In genomic region chr7:99483924-99484319, GRCm38 (mm10) we compare ENCODE assay signal across 8 mouse cellular contexts. TPM values are rescaled to one million over a fixed set of nuclear protein-coding genes. Genes with fewer than 3 reads are reported as not detected.
DNase-seq lines count a peak whose midpoint lies in the region; ATAC-seq and TF ChIP-seq lines count a peak whose summit lies in the region.

No protein-coding gene starts in this region.

- H3K4me1 ChIP-seq in heart, adult 2 months (ENCODE audit: control insufficient read depth, insufficient read depth, low read length), result no peaks in the 10 kb centered on the region; the same call in none of the 2 replicates
- peaks cover 39% of the 10 kb centered on the region for H3K4me1 ChIP-seq in E14TG2a.4 (replicated peaks; ENCODE audit: low read depth, low read length)
- H3K4me1 ChIP-seq in forebrain, postnatal 0 days (ENCODE audit: insufficient read depth), result peaks cover 8% of the 10 kb centered on the region
- H3K4me1 ChIP-seq in liver, postnatal 0 days (ENCODE audit: insufficient read depth), result peaks cover 30% of the 10 kb centered on the region

- no peak for TF ChIP-seq CTCF in heart, adult 2 months (IDR thresholded peaks at IDR 0.05)
- no peak for TF ChIP-seq CTCF in E14TG2a.4 (conservative IDR thresholded peaks at IDR 0.05; ENCODE audit: low read length)
- TF ChIP-seq CTCF in forebrain, postnatal 0 days (IDR thresholded peaks at IDR 0.05; ENCODE audit: low read depth), result no peak
- TF ChIP-seq CTCF in liver, postnatal 0 days (IDR thresholded peaks at IDR 0.05; ENCODE audit: low read depth), result no peak

- intact Hi-C loops in heart, adult 2 months (cut with DNase I), result loop anchor here (5.0 kb wide), 2 partner anchors 373 to 888 kb away; partner anchors contain the start of genes C2cd3, Ppme1 and Xrra1
- intact Hi-C loops in heart, postnatal 10 days (cut with DNase I), result no loop called here

- no peak for TF ChIP-seq EP300 in heart, adult 2 months (IDR thresholded peaks at IDR 0.05; ENCODE audit: insufficient read depth, low read depth, low read length)
- TF ChIP-seq EP300 in liver, postnatal 0 days (IDR thresholded peaks at IDR 0.05; ENCODE audit: low read depth), result no peak

- peak overlapping the region; percentile 35 for H3K4me3 ChIP-seq in heart, adult 2 months
- H3K4me3 ChIP-seq in E14TG2a.4 (replicated peaks; ENCODE audit: low read length), result peak overlapping the region; percentile 94
- H3K4me3 ChIP-seq in forebrain, postnatal 0 days (ENCODE audit: low read depth, low read length), result peak overlapping the region; percentile 17; the same call in 1 of the 2 replicates
- H3K4me3 ChIP-seq in liver, postnatal 0 days (ENCODE audit: low read depth, low read length), result peak overlapping the region; percentile 80; the same call in 1 of the 2 replicates

- 0 out of 2 replicates have a peak overlapping the region, but pooled peaks have one; percentile 26 for H3K9ac ChIP-seq in heart, adult 2 months (ENCODE audit: low read depth, low read length)
- H3K9ac ChIP-seq in forebrain, postnatal 0 days, result no peak overlapping the region
- no peak overlapping the region for H3K9ac ChIP-seq in liver, postnatal 0 days (replicated peaks)

- no peaks in the 10 kb centered on the region for H3K27me3 ChIP-seq in heart, adult 2 months (ENCODE audit: control insufficient read depth, insufficient read depth, low read length)
- H3K27me3 ChIP-seq in E14TG2a.4 (ENCODE audit: insufficient read depth, low read length), result no peaks in the 10 kb centered on the region
- H3K27me3 ChIP-seq in forebrain, postnatal 0 days (ENCODE audit: insufficient read depth, low read length), result no peaks in the 10 kb centered on the region
- H3K27me3 ChIP-seq in liver, postnatal 0 days (ENCODE audit: insufficient read depth, low read length), result no peaks in the 10 kb centered on the region

- peaks cover 11% of the 10 kb centered on the region for H3K36me3 ChIP-seq in heart, adult 2 months (ENCODE audit: control insufficient read depth, insufficient read depth, low read length)
- peaks cover 42% of the 10 kb centered on the region for H3K36me3 ChIP-seq in E14TG2a.4 (ENCODE audit: insufficient read depth, low read length)
- H3K36me3 ChIP-seq in forebrain, postnatal 0 days (ENCODE audit: insufficient read depth), result peaks cover 29% of the 10 kb centered on the region
- peaks cover 34% of the 10 kb centered on the region for H3K36me3 ChIP-seq in liver, postnatal 0 days (replicated peaks; ENCODE audit: insufficient read depth, low read length)

- peak; percentile 1; the same call in 1 of the 2 replicates for ATAC-seq in forebrain, postnatal 0 days
- ATAC-seq in liver, postnatal 0 days, result no peak

- H3K9me3 ChIP-seq in E14TG2a.4 (ENCODE audit: low read length), result no peaks in the 10 kb centered on the region
- no peaks in the 10 kb centered on the region for H3K9me3 ChIP-seq in forebrain, postnatal 0 days (ENCODE audit: low read length)
- no peaks in the 10 kb centered on the region for H3K9me3 ChIP-seq in liver, postnatal 0 days (ENCODE audit: low read length)

- DNase-seq in heart, adult 2 months, result no peak
- DNase-seq in heart, postnatal 10 days, result no peak
- peak; percentile 1 for DNase-seq in forebrain, postnatal 0 days
- no peak for DNase-seq in liver, postnatal 0 days
- no peak for DNase-seq in ovary, postnatal 10 days (ENCODE audit: low spot score)
- no peak for DNase-seq in cerebellum, adult 9-10 months
- DNase-seq in embryo, embryonic 10.5 days (ENCODE audit: low spot score), result no peak

- 44% methylated on average over 8 of the region's 8 CpGs for WGBS in heart, adult 2 months
- 44% methylated on average over 8 of the region's 8 CpGs for WGBS in forebrain, postnatal 0 days
- WGBS in liver, postnatal 0 days (ENCODE audit: insufficient replicate concordance), result 42% methylated on average over 8 of the region's 8 CpGs

- TF ChIP-seq POLR2A in heart, adult 2 months (IDR thresholded peaks at IDR 0.05; ENCODE audit: insufficient read depth, low read depth, low read length), result no peak

- H3K27ac ChIP-seq in heart, adult 2 months, result peak overlapping the region; percentile 53
- H3K27ac ChIP-seq in forebrain, postnatal 0 days (ENCODE audit: low read depth, low read length), result no peak overlapping the region
- H3K27ac ChIP-seq in liver, postnatal 0 days (ENCODE audit: low read depth), result peak overlapping the region; percentile 25; the same call in 1 of the 2 replicates

- H3K4me2 ChIP-seq in forebrain, postnatal 0 days (ENCODE audit: low read depth), result peak overlapping the region; percentile 46
- peak overlapping the region; percentile 58 for H3K4me2 ChIP-seq in liver, postnatal 0 days (ENCODE audit: low read depth, low read length)

- H3K79me2 ChIP-seq in heart, adult 2 months (replicated peaks; ENCODE audit: control insufficient read depth, insufficient read depth, low read length), result peaks cover 2% of the 10 kb centered on the region; the same call in 1 of the 2 replicates

RNA-seq across cellular contexts. Expression of gene Rps3, which starts 0.4 kb away (rescaled TPM):
- total RNA-seq in heart, adult 2 months (2021), result 100 to 1,000 TPM; 316 to 361 TPM
- 196 and 320 TPM in 2 replicates for polyA plus RNA-seq in heart, adult 2 months (2012; rRNA removed)
- 100 to 1,000 TPM; 380 to 408 TPM for total RNA-seq in heart, postnatal 10 days (2021)
- 1,114 and 1,634 TPM in 2 replicates for total RNA-seq in forebrain, postnatal 0 days (2014; rRNA removed)
- 543 and 688 TPM in 2 replicates for polyA plus RNA-seq in forebrain, postnatal 0 days (2015; fragmentation: Nextera tagmentation; extraction: Ambion mirVana)
- polyA plus RNA-seq in liver, postnatal 0 days (2015; fragmentation: Nextera tagmentation; extraction: Ambion mirVana), result 472 TPM in 2 replicates

RNA-seq across cellular contexts. Expression of gene Klhl35, which starts 18.1 kb away (rescaled TPM):
- under 1 TPM in 1 of 2 experiments, not detected in 1; 0.13 TPM for total RNA-seq in heart, adult 2 months (2021)
- polyA plus RNA-seq in heart, adult 2 months (2012; rRNA removed), result 0.12 and 0.43 TPM in 2 replicates
- under 1 TPM; 0.35 to 0.62 TPM for total RNA-seq in heart, postnatal 10 days (2021)
- total RNA-seq in forebrain, postnatal 0 days (2014; rRNA removed), result 3.8 and 4.5 TPM in 2 replicates
- 3.1 and 3.4 TPM in 2 replicates for polyA plus RNA-seq in forebrain, postnatal 0 days (2015; fragmentation: Nextera tagmentation; extraction: Ambion mirVana)
- polyA plus RNA-seq in liver, postnatal 0 days (2015; fragmentation: Nextera tagmentation; extraction: Ambion mirVana), result 0.35 and 0.37 TPM in 2 replicates

RNA-seq across cellular contexts. Expression of gene Arrb1, which starts 51.3 kb away (rescaled TPM):
- total RNA-seq in heart, adult 2 months (2021), result 10 to 100 TPM; 15.6 to 22.4 TPM
- polyA plus RNA-seq in heart, adult 2 months (2012; rRNA removed), result 16.1 and 22.5 TPM in 2 replicates
- 10 to 100 TPM; 25.0 to 33.3 TPM for total RNA-seq in heart, postnatal 10 days (2021)
- total RNA-seq in forebrain, postnatal 0 days (2014; rRNA removed), result 88.0 and 102 TPM in 2 replicates
- 10.3 and 13.0 TPM in 2 replicates for polyA plus RNA-seq in forebrain, postnatal 0 days (2015; fragmentation: Nextera tagmentation; extraction: Ambion mirVana)
- 20.1 and 21.8 TPM in 2 replicates for polyA plus RNA-seq in liver, postnatal 0 days (2015; fragmentation: Nextera tagmentation; extraction: Ambion mirVana)

Comparison
In these comparisons a context has a peak if more than half of its experiments do, and no peak if none do; other contexts are left out.
1. H3K4me3 ChIP-seq: peak in every context shown above with its lines; median percentile 94 in E14TG2a.4; 80 in liver, postnatal 0 days; 35 in heart, adult 2 months; 17 in forebrain, postnatal 0 days.